Comparison of ENCODE assay signal across 10 mouse cellular contexts in the genomic region with DNA sequence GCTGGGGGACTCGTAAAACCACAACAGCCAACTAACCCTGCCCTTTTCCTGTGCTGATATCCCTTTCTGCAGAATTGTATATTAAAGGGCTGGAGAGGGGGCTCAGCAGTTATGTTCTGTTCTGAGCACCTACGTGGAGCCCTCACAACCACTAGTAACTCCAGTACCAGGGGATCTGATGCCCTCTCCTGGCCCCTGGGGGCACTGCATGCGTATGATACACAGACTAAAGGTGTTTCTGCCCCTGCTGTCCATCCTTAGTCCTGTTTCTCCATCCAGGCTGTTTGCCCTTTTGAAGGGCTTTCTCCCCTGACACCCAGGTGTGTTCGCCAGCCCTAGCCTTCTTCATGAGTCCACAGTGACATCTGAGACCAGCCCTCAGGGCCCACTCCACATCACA.
DNase-seq lines count a peak whose midpoint lies in the region; ATAC-seq and TF ChIP-seq lines count a peak whose summit lies in the region.
"Had no signal": no experiment of that assay in that cellular context is flagged by ENCODE, and none has a peak within 500 bp of the region (broad histone marks: within the 10 kb centered on the region; RNA-seq: fewer than 3 reads in every experiment).

No protein-coding gene starts in this region.

- no peaks in the 10 kb centered on the region for H3K36me3 ChIP-seq in hindbrain, postnatal 0 days (ENCODE audit: insufficient read depth, low read length)
- H3K36me3 ChIP-seq in hindbrain, embryonic 14.5 days (replicated peaks; ENCODE audit: control insufficient read depth, insufficient read depth) = no peaks in the 10 kb centered on the region
- no peaks in the 10 kb centered on the region for H3K36me3 ChIP-seq in neural tube, embryonic 11.5 days (ENCODE audit: control insufficient read depth, insufficient read depth, low read length)
- H3K36me3 ChIP-seq in neural tube, embryonic 15.5 days = no peaks in the 10 kb centered on the region
- H3K36me3 ChIP-seq: hindbrain, embryonic 13.5 days had no signal

- no peak overlapping the region for H3K9ac ChIP-seq in hindbrain, postnatal 0 days (replicated peaks; ENCODE audit: low read length)
- H3K9ac ChIP-seq in hindbrain, embryonic 14.5 days = no peak overlapping the region
- H3K9ac ChIP-seq in neural tube, embryonic 11.5 days (ENCODE audit: low read length) = no peak overlapping the region
- H3K9ac ChIP-seq in neural tube, embryonic 15.5 days (replicated peaks) = no peak overlapping the region
- H3K9ac ChIP-seq: hindbrain, embryonic 13.5 days had no signal

- ATAC-seq in hindbrain, postnatal 0 days = no peak
- no peak for ATAC-seq in hindbrain, embryonic 14.5 days (ENCODE audit: low FRiP score)
- ATAC-seq in neural tube, embryonic 11.5 days (ENCODE audit: insufficient read depth, low FRiP score, low TSS enrichment) = no peak
- ATAC-seq in neural tube, embryonic 15.5 days (ENCODE audit: low FRiP score) = no peak

- no peak for DNase-seq in hindbrain, postnatal 0 days (ENCODE audit: low spot score)
- no peak for DNase-seq in hindbrain, embryonic 14.5 days (ENCODE audit: low spot score)
- DNase-seq in neural tube, embryonic 11.5 days (ENCODE audit: low spot score) = peak; percentile 35
- peak; percentile 83 for DNase-seq in ZHBTc4 (ENCODE audit: low read depth, low spot score)
- peak; percentile 61 for DNase-seq in thymus, postnatal 14 days
- no peak for DNase-seq in layer of hippocampus, postnatal 36 days
- no peak for DNase-seq in embryo, embryonic 9.5 days (ENCODE audit: extremely low spot score)
- DNase-seq: right cerebral cortex, postnatal 25 days had no signal

- WGBS in hindbrain, postnatal 0 days = 80% methylated on average over 4 of the region's 4 CpGs
- WGBS in hindbrain, embryonic 14.5 days = 82% methylated on average over 4 of the region's 4 CpGs
- WGBS in neural tube, embryonic 11.5 days = 77% methylated on average over 4 of the region's 4 CpGs
- WGBS in neural tube, embryonic 15.5 days = 82% methylated on average over 4 of the region's 4 CpGs

- H3K4me3 ChIP-seq in hindbrain, postnatal 0 days (ENCODE audit: low read length) = no peak overlapping the region
- no peak overlapping the region for H3K4me3 ChIP-seq in hindbrain, embryonic 14.5 days (replicated peaks; ENCODE audit: low read length)
- H3K4me3 ChIP-seq in neural tube, embryonic 11.5 days (ENCODE audit: low read depth, low read length) = no peak overlapping the region
- no peak overlapping the region for H3K4me3 ChIP-seq in neural tube, embryonic 15.5 days (replicated peaks)
- H3K4me3 ChIP-seq: hindbrain, embryonic 13.5 days had no signal

- no peaks in the 10 kb centered on the region for H3K27me3 ChIP-seq in hindbrain, postnatal 0 days (ENCODE audit: insufficient read depth, low read length)
- H3K27me3 ChIP-seq in hindbrain, embryonic 14.5 days (ENCODE audit: control insufficient read depth, insufficient read depth, low read length) = no peaks in the 10 kb centered on the region
- no peaks in the 10 kb centered on the region for H3K27me3 ChIP-seq in neural tube, embryonic 11.5 days (ENCODE audit: control insufficient read depth, insufficient read depth, low read length)
- H3K27me3 ChIP-seq in neural tube, embryonic 15.5 days (replicated peaks) = no peaks in the 10 kb centered on the region
- H3K27me3 ChIP-seq: hindbrain, embryonic 13.5 days had no signal

- H3K27ac ChIP-seq in hindbrain, postnatal 0 days = no peak overlapping the region
- H3K27ac ChIP-seq in hindbrain, embryonic 14.5 days = no peak overlapping the region
- no peak overlapping the region for H3K27ac ChIP-seq in neural tube, embryonic 11.5 days (ENCODE audit: low read depth, low read length)
- H3K27ac ChIP-seq in neural tube, embryonic 15.5 days (replicated peaks) = no peak overlapping the region
- H3K27ac ChIP-seq: hindbrain, embryonic 13.5 days had no signal

- no peaks in the 10 kb centered on the region; the same call in 1 of the 2 replicates for H3K9me3 ChIP-seq in hindbrain, postnatal 0 days (ENCODE audit: low read length)
- no peaks in the 10 kb centered on the region for H3K9me3 ChIP-seq in hindbrain, embryonic 14.5 days (ENCODE audit: control insufficient read depth, low read length)
- H3K9me3 ChIP-seq in neural tube, embryonic 11.5 days (ENCODE audit: control insufficient read depth, low read length) = no peaks in the 10 kb centered on the region
- no peaks in the 10 kb centered on the region for H3K9me3 ChIP-seq in neural tube, embryonic 15.5 days (replicated peaks)
- H3K9me3 ChIP-seq: hindbrain, embryonic 13.5 days had no signal

- TF ChIP-seq CTCF in hindbrain, postnatal 0 days (IDR thresholded peaks at IDR 0.05; ENCODE audit: low read depth) = peak; percentile 35

- H3K4me2 ChIP-seq in hindbrain, postnatal 0 days (ENCODE audit: low read depth, low read length) = no peak overlapping the region
- no peak overlapping the region for H3K4me2 ChIP-seq in hindbrain, embryonic 14.5 days (replicated peaks)
- no peak overlapping the region for H3K4me2 ChIP-seq in neural tube, embryonic 11.5 days (ENCODE audit: low read depth)
- no peak overlapping the region for H3K4me2 ChIP-seq in neural tube, embryonic 15.5 days
- H3K4me2 ChIP-seq: hindbrain, embryonic 13.5 days had no signal

- H3K4me1 ChIP-seq in hindbrain, postnatal 0 days (ENCODE audit: insufficient read depth, low read length) = no peaks in the 10 kb centered on the region
- H3K4me1 ChIP-seq in hindbrain, embryonic 14.5 days (replicated peaks; ENCODE audit: control insufficient read depth, insufficient read depth, low read length) = no peaks in the 10 kb centered on the region
- no peaks in the 10 kb centered on the region for H3K4me1 ChIP-seq in neural tube, embryonic 11.5 days (ENCODE audit: control insufficient read depth, insufficient read depth, low read length)
- 0 out of 2 replicates have a peak, but pooled peaks cover 6% of the 10 kb centered on the region for H3K4me1 ChIP-seq in neural tube, embryonic 15.5 days

Comparison
In these comparisons a context has a peak if more than half of its experiments do, and no peak if none do; other contexts are left out.
1. DNase-seq: peak in neural tube, embryonic 11.5 days (single experiment), ZHBTc4 (single experiment) and thymus, postnatal 14 days (single experiment); none in hindbrain, postnatal 0 days (single experiment), hindbrain, embryonic 14.5 days (single experiment), layer of hippocampus, postnatal 36 days (0 of 2) and embryo, embryonic 9.5 days (single experiment).